Mouse (Mus musculus) left cerebral cortex, postnatal 14 days (tissue): ENCODE results near the gene Mknk2. TPM values are rescaled to one million over a fixed set of nuclear protein-coding genes. Genes with fewer than 3 reads are reported as not detected.

Source experiments
- DNase-seq, 2 experiments: peaks; one replicate each; pipeline ENCODE4 v3.0.0; 2021 to 2022; ENCODE audit warnings: low spot score in 2 of 2, mixed read lengths in 1 of 2
- intact Hi-C: fragments of 180-260 bp; cut with DNase I; formaldehyde crosslinking; loops from one replicate; pipeline ENCODE4 v1.15.1; 2025
- total RNA-seq, 2 experiments: library from RNA; stranded (reverse); gene quantifications; 2 replicates each; pipeline ENCODE4 v1.2.3; 2021

The Mknk2 gene
- total RNA-seq, 2 experiments from 2014 or later = 38.4 to 46.7 TPM

GRCm38 (mm10) chr10:80620796-80621689, 56.9 kb downstream of the Mknk2 start:
- intact Hi-C loops = loop anchor here (5.0 kb wide), 1 partner anchor 44 kb away; the partner anchor contains the start of gene Klf16
- DNase-seq = no peak

GRCm38 (mm10) chr10:80620365-80620764, 57.5 kb downstream of the Mknk2 start:
- DNase-seq = no peak
- intact Hi-C loops = loop anchor here (5.0 kb wide), 1 partner anchor 43 kb away; the partner anchor contains the start of gene Klf16

DNA sequence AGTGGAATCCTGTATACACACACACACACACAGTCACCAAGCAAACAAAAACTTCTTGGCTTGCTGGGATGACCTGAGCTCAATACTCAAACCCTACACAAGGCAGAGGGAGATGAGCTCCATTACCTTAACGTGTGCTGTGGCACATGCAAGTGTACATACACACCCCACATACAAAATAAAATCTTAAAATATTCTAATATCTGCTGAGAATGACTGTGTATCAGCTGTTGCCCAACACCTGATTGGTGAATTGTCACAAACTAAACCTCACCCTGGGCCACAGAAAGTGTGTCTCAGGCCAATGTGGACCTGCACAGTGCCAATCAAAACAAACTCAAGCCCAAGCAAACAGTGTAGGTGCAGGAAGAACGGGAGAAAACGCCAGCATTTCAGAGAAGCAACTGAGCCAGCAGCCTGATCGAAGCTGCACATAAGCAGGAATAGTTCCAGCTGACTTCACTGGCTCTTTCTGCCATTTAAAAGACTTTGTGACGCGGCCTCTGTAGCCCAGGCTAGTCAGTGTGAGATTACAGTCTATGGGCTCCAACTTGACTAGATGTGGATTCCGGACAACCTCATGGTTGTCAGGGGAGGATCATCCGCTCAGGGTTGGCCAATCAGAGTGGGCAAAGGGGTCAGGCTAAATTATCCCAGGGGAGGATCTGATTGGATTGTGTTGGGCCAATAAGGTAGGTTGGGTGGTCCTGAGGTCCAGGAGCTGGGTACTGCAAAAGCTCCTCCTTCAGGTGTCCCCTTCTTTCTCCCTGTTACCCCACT, 58.3 kb downstream of the Mknk2 start:
- no peak for DNase-seq
- intact Hi-C loops = loop anchor here (5.0 kb wide), 1 partner anchor 42 kb away; the partner anchor contains the start of gene Klf16

GRCm38 (mm10) chr10:80618181-80618580, 59.7 kb downstream of the Mknk2 start:
- no peak for DNase-seq
- intact Hi-C loops = no loop called here

Other genes starting within 250 kb of the Mknk2 start
- gene Tcf3, start 244.5 kb downstream of the Mknk2 start, total RNA-seq = 10 to 100 TPM; 26.6 to 29.1 TPM
- not detected for gene Onecut3, start 183.3 kb downstream of the Mknk2 start, total RNA-seq
- under 1 TPM; 0.15 TPM for gene Atp8b3, start 139.0 kb downstream of the Mknk2 start, total RNA-seq
- gene Rexo1, start 116.6 kb downstream of the Mknk2 start, total RNA-seq = 10 to 100 TPM; 44.5 to 46.3 TPM
- gene Klf16, start 100.8 kb downstream of the Mknk2 start, total RNA-seq = 10 to 100 TPM; 46.7 to 48.0 TPM
- 100 to 1,000 TPM; 212 to 220 TPM for gene Abhd17a, start 87.8 kb downstream of the Mknk2 start, total RNA-seq
- 10 to 100 TPM; 35.8 to 39.3 TPM for gene Scamp4, start 75.2 kb downstream of the Mknk2 start, total RNA-seq
- gene Adat3, start 75.2 kb downstream of the Mknk2 start, total RNA-seq = 1 to 10 TPM; 2.8 TPM
- 1 to 10 TPM; 2.6 to 2.8 TPM for gene Gm49322, start 72.1 kb downstream of the Mknk2 start, total RNA-seq
- 100 to 1,000 TPM; 188 to 196 TPM for gene Csnk1g2, start 55.3 kb downstream of the Mknk2 start, total RNA-seq
- 10 to 100 TPM; 88.3 to 93.5 TPM for gene Btbd2, start 21.0 kb downstream of the Mknk2 start, total RNA-seq
- gene Mob3a, start 23.9 kb upstream of the Mknk2 start, total RNA-seq = 10 to 100 TPM; 15.0 to 20.2 TPM
- gene Izumo4, start 24.1 kb upstream of the Mknk2 start, total RNA-seq = 10 to 100 TPM; 52.8 to 55.3 TPM
- gene Ap3d1, start 64.2 kb upstream of the Mknk2 start, total RNA-seq = 100 to 1,000 TPM; 143 to 147 TPM
- gene Dot1l, start 77.1 kb upstream of the Mknk2 start, total RNA-seq = 10 to 100 TPM; 59.1 to 66.7 TPM
- gene Sf3a2, start 120.1 kb upstream of the Mknk2 start, total RNA-seq = 10 to 100 TPM; 42.7 to 43.6 TPM
- gene Plekhj1, start 120.5 kb upstream of the Mknk2 start, total RNA-seq = 10 to 100 TPM; 60.0 to 62.8 TPM
- 1 to 10 TPM; 1.6 to 1.9 TPM for gene Amh, start 127.1 kb upstream of the Mknk2 start, total RNA-seq
- gene Jsrp1, start 135.4 kb upstream of the Mknk2 start, total RNA-seq = 1 to 10 TPM; 2.5 to 2.9 TPM
- gene Oaz1, start 148.5 kb upstream of the Mknk2 start, total RNA-seq = 100 to 1,000 TPM; 433 to 483 TPM
- 10 to 100 TPM; 30.0 to 33.0 TPM for gene Lingo3, start 165.9 kb upstream of the Mknk2 start, total RNA-seq
- 10 to 100 TPM; 46.4 to 52.7 TPM for gene Lsm7, start 177.1 kb upstream of the Mknk2 start, total RNA-seq
- 10 to 100 TPM; 81.8 to 89.3 TPM for gene Sppl2b, start 177.2 kb upstream of the Mknk2 start, total RNA-seq
- gene Tmprss9, start 193.7 kb upstream of the Mknk2 start, total RNA-seq = under 1 TPM; 0.13 to 0.18 TPM
- 100 to 1,000 TPM; 145 to 157 TPM for gene Timm13, start 222.9 kb upstream of the Mknk2 start, total RNA-seq
- 10 to 100 TPM; 19.7 to 20.1 TPM for gene Lmnb2, start 240.1 kb upstream of the Mknk2 start, total RNA-seq